Mouse (Mus musculus) limb, embryonic 13.5 days (tissue): ENCODE data around the gene Pax9. TPM values are rescaled to one million over a fixed set of nuclear protein-coding genes. Genes with fewer than 3 reads are reported as not detected.

Experiments
- ATAC-seq: fragments of 200-750 bp; cut with Nextera tagmentation; 2 replicates; pipeline ENCODE4 v1.8.0; 2017; ENCODE audit warnings: low read depth, moderate number of reproducible peaks, moderate TSS enrichment; ENCODE audit not compliant: low FRiP score
- H3K27ac ChIP-seq: fragments of 300-500 bp; sonication (generic); 2 replicates; pipeline ENCODE4 v1.5.1; 2015; ENCODE audit warnings: inconsistent platforms, mild to moderate bottlenecking, moderate library complexity
- H3K27me3 ChIP-seq: fragments of 300-500 bp; sonication (generic); 2 replicates; pipeline ENCODE4 v1.6.1; 2015; ENCODE audit warnings: mild to moderate bottlenecking, inconsistent platforms
- H3K36me3 ChIP-seq: fragments of 300-500 bp; sonication (generic); 2 replicates; pipeline ENCODE4 v1.6.1; 2015; ENCODE audit warnings: inconsistent platforms, mild to moderate bottlenecking, moderate library complexity
- H3K4me1 ChIP-seq: fragments of 300-500 bp; sonication (generic); 2 replicates; pipeline ENCODE4 v1.6.1; 2015; ENCODE audit warnings: inconsistent platforms
- H3K4me2 ChIP-seq: fragments of 300-500 bp; sonication (generic); replicated peaks from 2 replicates; pipeline ENCODE4 v1.6.1; 2015; ENCODE audit warnings: inconsistent platforms, mild to moderate bottlenecking, moderate library complexity
- H3K4me3 ChIP-seq: fragments of 300-500 bp; sonication (generic); 2 replicates; pipeline ENCODE4 v1.5.1; 2015; ENCODE audit warnings: moderate library complexity, mild to moderate bottlenecking, inconsistent platforms
- H3K9ac ChIP-seq: fragments of 300-500 bp; sonication (generic); 2 replicates; pipeline ENCODE4 v1.6.1; 2015; ENCODE audit warnings: mild to moderate bottlenecking, inconsistent platforms
- H3K9me3 ChIP-seq: fragments of 300-500 bp; sonication (generic); 2 replicates; pipeline ENCODE4 v1.6.1; 2016; ENCODE audit warnings: inconsistent platforms
- WGBS: fragments of 180-500 bp; shearing (Covaris S2); methylation state at CpG from one replicate; pipeline ENCODE4 v1.1.7; 2015; 5-methylcytosine and 5-hydroxymethylcytosine counted together
- polyA plus RNA-seq: library from polyadenylated mRNA; unstranded; fragments of >200 nt; fragmentation: Nextera tagmentation; extraction: Ambion mirVana; gene quantifications from 2 replicates; pipeline ENCODE4 v1.2.1, GENCODE M21; 2015

Pax9 gene
- 7.2 and 10.2 TPM in 2 replicates for polyA plus RNA-seq

DNA sequence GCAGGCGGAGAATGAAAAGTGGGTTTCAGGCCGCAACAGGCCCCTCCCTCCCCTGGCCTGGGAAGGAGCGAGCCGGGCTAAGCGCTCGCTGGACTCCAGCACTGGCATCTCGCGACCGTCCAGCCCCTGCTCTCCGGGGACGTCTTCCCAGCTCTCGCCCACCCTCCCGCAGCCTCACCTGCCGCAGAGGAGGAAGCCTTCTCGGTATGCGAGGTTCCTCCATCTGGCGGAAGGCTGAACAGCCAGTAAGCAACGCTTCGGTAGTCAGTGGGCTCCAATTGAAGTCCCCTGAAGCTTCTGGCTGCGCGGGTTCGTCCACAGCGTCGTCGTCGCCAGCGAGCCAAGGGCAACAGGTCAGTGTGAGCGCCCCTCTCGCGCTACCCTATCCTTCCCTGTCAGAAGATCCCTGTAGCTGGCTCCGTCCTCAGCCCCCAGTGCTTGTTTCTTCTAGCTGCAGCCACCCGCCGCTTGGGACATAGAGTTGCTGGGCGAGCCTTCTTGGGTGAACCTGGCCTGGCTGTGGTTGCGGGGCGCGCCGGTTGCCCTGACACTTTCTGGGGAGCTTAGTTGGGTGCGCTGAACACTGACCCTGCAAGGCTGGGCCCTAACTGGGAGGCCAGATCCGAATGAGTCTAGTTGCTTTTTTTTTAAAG is at the start of gene Pax9:
Gene Pax9, plus strand, starts transcription at position 341 of the 653 bp plus-strand sequence.
- H3K36me3 ChIP-seq, result no peaks in the 10 kb centered on the region
- peak within 1 kb of the TSS; percentile 62 for H3K4me2 ChIP-seq
- H3K4me1 ChIP-seq, result peaks cover 49% of the 10 kb centered on the region
- no peaks in the 10 kb centered on the region for H3K9me3 ChIP-seq
- no peak for ATAC-seq
- 1% methylated on average over 40 of the region's 40 CpGs for WGBS
- peak within 1 kb of the TSS; percentile 51 for H3K9ac ChIP-seq
- peak within 1 kb of the TSS; percentile 22; the same call in 1 of the 2 replicates for H3K27ac ChIP-seq
- peak within 1 kb of the TSS; percentile 41 for H3K4me3 ChIP-seq
- peaks cover 95% of the 10 kb centered on the region for H3K27me3 ChIP-seq

DNA sequence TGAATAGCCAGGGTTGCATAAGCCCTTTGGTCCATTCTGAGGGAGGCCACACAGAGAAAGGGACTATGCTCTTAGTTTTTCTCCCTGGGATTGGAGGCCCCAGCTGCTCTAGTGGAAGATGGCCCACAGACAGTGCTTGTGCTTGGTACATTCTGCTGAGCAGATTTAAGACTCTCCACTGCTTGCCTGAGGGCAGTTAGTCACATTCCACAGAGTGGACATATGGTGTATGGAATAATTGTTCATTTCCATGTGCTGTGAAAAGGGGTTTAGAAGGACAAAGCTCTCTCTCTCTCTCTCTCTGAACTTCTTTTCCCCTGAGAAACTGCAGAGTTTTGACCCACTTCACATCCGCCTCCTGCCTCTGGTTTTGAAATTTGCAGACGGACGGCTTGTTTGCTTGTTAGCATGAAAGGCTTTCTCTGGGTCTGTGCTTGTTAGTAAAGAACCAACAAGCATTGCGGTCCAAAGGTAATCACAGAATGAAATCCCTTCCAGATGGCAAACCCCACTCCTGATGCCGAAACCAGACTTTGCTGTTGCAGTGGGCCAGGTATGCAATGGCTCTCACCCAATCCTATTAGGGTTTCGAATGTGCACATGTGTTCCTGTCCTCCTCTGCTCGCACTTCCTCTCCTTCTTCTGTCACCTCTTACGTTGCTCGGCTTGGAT is 22.0 kb upstream of the Pax9 start:
- H3K4me1 ChIP-seq, result peaks cover 27% of the 10 kb centered on the region
- no peaks in the 10 kb centered on the region for H3K36me3 ChIP-seq
- 26% methylated on average over 9 of the region's 9 CpGs for WGBS
- H3K27me3 ChIP-seq, result 0 out of 2 replicates have a peak, but pooled peaks cover 8% of the 10 kb centered on the region
- H3K9me3 ChIP-seq, result no peaks in the 10 kb centered on the region
- ATAC-seq, result peak; percentile 84
- H3K9ac ChIP-seq, result 0 out of 2 replicates have a peak overlapping the region, but pooled peaks have one; percentile 13
- H3K4me3 ChIP-seq, result 0 out of 2 replicates have a peak overlapping the region, but pooled peaks have one; percentile 2
- peak overlapping the region; percentile 47 for H3K4me2 ChIP-seq
- H3K27ac ChIP-seq, result peak overlapping the region; percentile 72

DNA sequence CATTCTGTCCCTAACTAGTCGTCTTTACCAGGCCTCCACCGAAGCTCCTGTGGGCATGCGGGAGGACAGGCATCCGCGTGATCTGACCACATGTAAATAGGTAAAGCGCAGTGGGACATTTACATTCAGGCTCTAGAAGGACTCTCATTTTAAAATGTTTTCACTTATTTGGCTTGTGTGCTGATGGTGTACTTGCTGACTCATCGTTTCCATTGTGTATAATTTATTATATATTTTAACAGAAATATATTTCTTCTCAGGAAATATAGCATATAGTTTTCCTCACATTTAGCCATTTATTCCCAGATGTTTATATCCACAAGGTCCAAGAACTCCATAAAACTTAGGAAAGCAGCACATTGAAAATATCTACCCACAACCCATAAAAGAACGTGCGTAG is 20.8 kb upstream of the Pax9 start:
- Histone ChIP-seq H3K4me2 (no peak overlapping the region), H3K27me3 (peaks cover 19% of the 10 kb centered on the region; the same call in 1 of the 2 replicates), H3K4me3 (no peak overlapping the region), H3K9ac (no peak overlapping the region), H3K36me3 (no peaks in the 10 kb centered on the region), H3K9me3 (no peaks in the 10 kb centered on the region), H3K4me1 (peaks cover 27% of the 10 kb centered on the region), H3K27ac (peak overlapping the region; percentile 72)
- no peak for ATAC-seq
- 72% methylated on average over 9 of the region's 9 CpGs for WGBS

DNA sequence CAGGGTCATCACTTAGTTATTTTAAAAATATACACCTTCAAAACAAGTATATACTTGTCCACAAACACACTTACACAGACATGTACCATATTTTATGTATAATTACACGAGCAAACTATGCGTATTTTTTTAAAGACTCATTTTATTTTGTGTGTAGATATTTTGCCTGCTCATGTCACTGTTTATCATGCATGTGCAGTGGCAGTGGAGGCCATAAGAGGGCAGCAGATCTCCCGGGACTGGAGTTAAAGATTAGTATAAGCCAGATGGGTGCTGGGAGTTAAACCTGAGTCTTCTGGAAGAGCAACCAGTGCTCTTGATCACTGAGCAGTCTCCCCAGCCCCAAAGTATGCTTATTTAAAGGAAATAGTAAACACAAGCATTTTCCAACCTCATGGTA is 16.8 kb upstream of the Pax9 start:
- H3K4me1 ChIP-seq, result peaks cover 22% of the 10 kb centered on the region
- no peaks in the 10 kb centered on the region for H3K36me3 ChIP-seq
- no peak for ATAC-seq
- H3K4me3 ChIP-seq, result no peak overlapping the region
- peaks cover 52% of the 10 kb centered on the region for H3K27me3 ChIP-seq
- no peak overlapping the region for H3K27ac ChIP-seq
- H3K9me3 ChIP-seq, result no peaks in the 10 kb centered on the region
- H3K9ac ChIP-seq, result no peak overlapping the region
- 41% methylated on average over 3 of the region's 3 CpGs for WGBS
- no peak overlapping the region for H3K4me2 ChIP-seq

DNA sequence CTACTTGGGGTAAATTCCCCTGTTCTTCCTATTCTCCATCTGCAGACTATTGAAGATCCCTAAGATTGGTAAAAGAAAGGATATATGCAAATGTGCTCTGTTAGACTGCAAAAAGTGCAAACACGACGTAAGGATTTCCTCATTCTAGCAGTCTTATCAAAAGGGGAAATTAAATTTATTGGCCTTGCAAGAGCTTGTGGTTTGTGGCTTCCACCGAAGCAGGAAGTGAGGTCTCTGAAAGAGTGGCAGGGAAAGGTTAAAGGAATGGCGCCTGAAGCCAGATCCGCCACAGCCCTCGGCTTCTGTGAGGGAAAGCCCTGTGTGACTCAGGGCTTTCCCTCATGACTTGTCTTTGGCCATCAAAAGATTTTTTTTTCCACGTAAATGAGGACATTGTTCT is 13.9 kb upstream of the Pax9 start:
- Histone ChIP-seq H3K4me2 (no peak overlapping the region), H3K27me3 (peaks cover 78% of the 10 kb centered on the region), H3K9me3 (no peaks in the 10 kb centered on the region), H3K9ac (no peak overlapping the region), H3K4me1 (peaks cover 10% of the 10 kb centered on the region; the same call in 1 of the 2 replicates), H3K27ac (no peak overlapping the region), H3K36me3 (no peaks in the 10 kb centered on the region), H3K4me3 (no peak overlapping the region)
- no peak for ATAC-seq
- WGBS, result 52% methylated on average over 7 of the region's 7 CpGs

DNA sequence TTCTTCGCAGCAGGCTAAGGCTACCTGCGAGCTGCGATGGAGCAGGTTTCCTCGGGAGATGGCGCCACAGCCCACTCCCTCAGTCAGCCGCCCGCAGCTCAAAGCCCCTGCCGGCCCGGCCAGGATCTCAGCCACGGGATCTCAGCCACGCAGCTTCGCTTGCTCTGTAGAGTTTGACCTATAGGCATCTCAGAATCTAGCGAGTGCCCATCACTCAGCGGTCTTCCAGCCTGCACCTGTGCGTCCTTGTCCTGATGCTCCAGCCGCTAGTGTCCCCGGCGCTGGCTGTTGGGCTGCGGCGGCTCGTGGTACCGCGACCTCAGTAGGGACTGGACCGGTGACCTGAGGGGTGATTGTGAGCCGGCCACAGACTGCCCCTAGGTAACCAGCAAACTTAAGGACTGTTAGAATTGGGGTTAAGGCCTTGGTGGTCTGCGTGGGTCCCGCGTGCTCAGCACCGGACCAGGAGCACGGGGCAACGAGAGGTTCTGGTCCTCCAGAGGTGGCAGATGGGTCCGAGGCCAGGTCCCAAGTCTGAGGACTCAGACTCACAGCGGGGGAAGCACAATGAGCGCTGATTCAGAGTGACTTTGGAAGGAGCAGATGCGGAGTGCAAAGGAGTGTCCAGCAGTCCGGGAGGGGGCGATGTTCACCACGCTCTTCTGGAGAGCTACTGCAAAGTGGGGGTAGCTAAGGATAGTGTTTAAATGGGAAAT is 10.3 kb upstream of the Pax9 start:
- Histone ChIP-seq H3K4me3 (peak overlapping the region; percentile 46), H3K27me3 (peaks cover 89% of the 10 kb centered on the region), H3K36me3 (no peaks in the 10 kb centered on the region), H3K27ac (no peak overlapping the region), H3K9me3 (no peaks in the 10 kb centered on the region), H3K4me2 (peak overlapping the region; percentile 88), H3K9ac (peak overlapping the region; percentile 54; the same call in 1 of the 2 replicates), H3K4me1 (peaks cover 17% of the 10 kb centered on the region)
- WGBS, result under 1% methylated on average over 38 of the region's 38 CpGs
- peak; percentile 71 for ATAC-seq

DNA sequence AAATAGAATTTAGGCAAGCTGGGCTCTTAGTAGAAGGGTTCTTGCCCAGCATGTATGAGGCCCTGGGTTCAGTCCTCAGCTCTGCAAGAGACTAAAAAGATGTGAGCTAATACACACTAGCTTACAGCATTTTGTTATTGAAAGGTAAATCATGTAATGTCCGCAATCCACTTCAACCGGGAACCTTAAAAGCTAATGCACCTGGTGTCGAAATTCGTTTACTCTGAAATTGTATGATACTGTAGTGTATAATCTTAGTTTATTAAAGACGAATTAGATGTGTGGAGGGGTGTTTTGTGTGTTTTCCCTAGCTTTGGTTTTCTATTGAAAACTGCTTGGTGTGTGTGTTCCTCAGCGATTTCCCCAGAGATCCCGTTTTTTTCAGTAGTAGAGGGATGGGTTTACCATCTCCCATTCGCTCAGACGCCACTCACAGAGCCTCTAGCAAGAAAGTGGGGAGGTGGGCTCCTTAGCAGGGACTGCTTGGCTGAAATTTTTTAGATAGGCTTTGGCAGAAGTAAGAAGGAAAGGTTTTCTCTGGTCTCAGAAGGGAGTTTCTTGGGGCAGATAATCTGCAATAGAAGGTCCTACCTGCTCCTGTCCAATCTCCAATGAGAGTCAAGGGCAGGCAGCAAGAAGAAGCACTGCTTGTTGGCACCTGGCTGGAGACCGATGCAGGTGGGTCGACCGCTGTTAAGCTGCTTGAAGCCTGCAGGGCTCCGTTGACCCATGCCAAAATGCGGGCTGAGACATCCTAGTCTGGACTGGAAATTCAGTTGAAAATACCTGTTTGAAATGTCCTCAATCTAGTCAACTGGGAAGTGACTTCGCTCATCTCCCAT is 3.7 kb upstream of the Pax9 start:
- Histone ChIP-seq H3K9me3 (no peaks in the 10 kb centered on the region), H3K27ac (no peak overlapping the region), H3K9ac (no peak overlapping the region), H3K4me3 (no peak overlapping the region), H3K27me3 (peaks cover 92% of the 10 kb centered on the region), H3K36me3 (no peaks in the 10 kb centered on the region), H3K4me2 (no peak overlapping the region), H3K4me1 (peaks cover 37% of the 10 kb centered on the region)
- 9% methylated on average over 15 of the region's 15 CpGs for WGBS
- ATAC-seq, result no peak

DNA sequence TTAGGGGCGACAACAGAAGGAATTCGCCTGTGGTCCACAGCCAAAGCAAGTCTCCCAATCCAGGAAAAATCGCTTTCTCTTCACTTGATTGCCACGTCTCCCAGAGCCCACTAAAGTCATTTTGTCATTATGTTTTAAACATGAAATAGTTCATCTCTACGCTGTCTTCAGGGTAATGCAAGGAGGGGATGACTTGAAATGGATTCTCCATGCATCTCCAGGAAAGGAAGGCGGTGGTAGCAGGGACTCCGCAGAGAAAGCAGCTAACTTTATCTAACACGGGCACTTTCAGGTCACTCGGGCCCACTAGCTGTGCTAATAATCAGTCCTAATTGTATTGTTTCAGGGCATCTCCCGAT is 3.1 kb upstream of the Pax9 start:
- no peak overlapping the region for H3K4me2 ChIP-seq
- peaks cover 94% of the 10 kb centered on the region for H3K27me3 ChIP-seq
- WGBS, result 7% methylated on average over 10 of the region's 10 CpGs

DNA sequence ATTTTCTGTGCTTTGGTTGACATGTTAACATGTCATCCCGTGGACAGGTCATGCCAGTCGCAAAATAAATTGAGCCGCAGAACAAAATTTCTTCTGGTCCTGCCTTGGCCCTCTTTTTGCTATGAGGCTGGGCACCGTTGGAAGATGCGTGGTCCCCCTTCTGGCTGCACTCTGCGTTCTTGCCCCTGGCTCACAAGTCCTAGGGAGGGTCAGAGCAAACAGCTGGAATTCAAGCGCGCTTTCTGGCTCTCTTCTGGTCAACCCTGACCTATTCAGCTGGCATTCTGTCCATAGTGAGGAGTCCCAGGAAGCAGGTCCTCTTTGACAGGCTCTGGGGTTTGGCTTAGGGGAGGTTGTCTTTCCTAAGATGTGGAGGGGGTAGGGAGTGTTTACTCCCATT is 2.6 kb upstream of the Pax9 start:
- Histone ChIP-seq H3K27ac (no peak overlapping the region), H3K4me3 (no peak overlapping the region), H3K36me3 (no peaks in the 10 kb centered on the region), H3K9ac (no peak overlapping the region), H3K27me3 (peaks cover 94% of the 10 kb centered on the region), H3K4me2 (no peak overlapping the region), H3K9me3 (no peaks in the 10 kb centered on the region), H3K4me1 (peaks cover 29% of the 10 kb centered on the region)
- ATAC-seq, result no peak
- 8% methylated on average over 8 of the region's 8 CpGs for WGBS

More for the DNA sequence above, 3.1 kb upstream of the Pax9 start:
- H3K4me3 ChIP-seq, result no peak overlapping the region
- no peak overlapping the region for H3K27ac ChIP-seq
- H3K9ac ChIP-seq, result no peak overlapping the region
- ATAC-seq, result no peak
- peaks cover 31% of the 10 kb centered on the region for H3K4me1 ChIP-seq
- H3K9me3 ChIP-seq, result no peaks in the 10 kb centered on the region
- H3K36me3 ChIP-seq, result no peaks in the 10 kb centered on the region

DNA sequence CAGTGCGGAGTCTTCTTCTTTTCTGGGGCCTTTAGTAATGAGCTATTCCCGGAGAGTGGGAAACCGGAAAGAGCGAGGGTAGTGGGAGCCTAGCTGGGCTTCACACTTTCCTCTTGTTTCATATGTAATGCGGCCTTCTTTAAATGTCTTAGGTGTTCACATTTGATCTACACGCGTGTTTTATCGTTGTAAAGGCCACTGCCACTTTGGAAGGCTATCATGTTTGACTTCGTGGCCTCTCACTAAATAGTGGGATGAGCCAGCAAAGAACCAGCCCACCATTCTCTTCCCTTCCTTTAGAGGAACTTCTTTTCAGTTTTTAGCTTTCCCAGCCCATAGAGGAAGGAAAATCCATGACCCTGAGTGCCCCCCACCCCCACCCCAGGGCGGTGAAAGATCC is 2.2 kb upstream of the Pax9 start:
- peaks cover 29% of the 10 kb centered on the region for H3K4me1 ChIP-seq
- H3K9me3 ChIP-seq, result no peaks in the 10 kb centered on the region
- H3K4me2 ChIP-seq, result peak overlapping the region; percentile 62
- WGBS, result 2% methylated on average over 10 of the region's 10 CpGs
- peak overlapping the region; percentile 41 for H3K4me3 ChIP-seq
- H3K27me3 ChIP-seq, result peaks cover 94% of the 10 kb centered on the region
- ATAC-seq, result no peak
- no peak overlapping the region for H3K9ac ChIP-seq
- no peak overlapping the region for H3K27ac ChIP-seq
- H3K36me3 ChIP-seq, result no peaks in the 10 kb centered on the region

DNA sequence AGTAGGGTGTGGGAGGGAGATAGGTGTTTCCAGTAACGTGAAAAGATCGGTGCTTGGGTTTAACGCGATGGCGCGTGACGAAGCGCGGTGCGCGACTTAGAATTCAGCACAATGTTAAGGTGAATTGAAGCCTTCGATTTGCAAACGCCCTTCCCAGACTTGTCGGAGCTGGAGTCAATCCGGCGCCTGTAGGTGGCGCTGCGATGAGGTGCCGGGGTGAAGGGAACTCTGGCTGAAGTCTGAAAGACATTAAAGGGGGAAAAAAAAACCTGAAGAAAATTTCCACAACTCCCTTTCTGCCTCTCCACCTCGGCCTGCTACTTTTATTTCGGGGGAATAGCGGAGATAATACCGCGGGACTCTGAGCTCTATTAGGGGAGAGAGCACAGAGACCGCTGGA is 1.8 kb upstream of the Pax9 start:
- peak; percentile 42; the same call in 1 of the 2 replicates for ATAC-seq
- Histone ChIP-seq H3K9ac (no peak overlapping the region), H3K4me1 (peaks cover 31% of the 10 kb centered on the region), H3K27ac (no peak overlapping the region), H3K27me3 (peaks cover 95% of the 10 kb centered on the region), H3K9me3 (no peaks in the 10 kb centered on the region), H3K4me3 (peak overlapping the region; percentile 41), H3K36me3 (no peaks in the 10 kb centered on the region), H3K4me2 (peak overlapping the region; percentile 62)
- 0% methylated on average over 25 of the region's 25 CpGs for WGBS
